Mouse (Mus musculus) cerebellum, adult 8-10 months (tissue): ENCODE measurements around the gene Gm14085.
A peak's percentile ranks its signal among the peaks of the same experiment; 100 is the strongest.

ENCODE experiments used
- DNase-seq: peaks from one replicate; pipeline ENCODE4 v3.0.0; 2022

Gm14085 gene

DNA sequence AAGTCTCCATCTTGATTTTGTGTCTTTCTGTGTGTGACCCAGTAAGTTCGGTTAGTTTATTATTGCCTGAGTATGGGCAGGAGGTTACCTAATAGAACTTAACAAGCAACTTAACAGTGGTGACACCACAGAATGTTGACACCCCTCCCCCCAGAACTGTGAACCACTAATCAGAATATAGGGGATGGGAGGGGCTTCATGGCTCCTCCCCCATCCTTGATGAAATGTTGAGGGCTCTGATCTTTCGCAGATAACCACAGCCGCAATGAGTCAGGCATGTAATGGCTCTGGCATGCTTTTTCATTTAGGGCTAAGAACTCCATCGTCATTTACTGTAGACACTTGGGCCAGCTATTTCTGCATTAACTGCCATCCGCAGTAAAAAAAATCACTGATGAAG lies 76.5 kb downstream of the Gm14085 start:
- DNase-seq, result no peak

DNA sequence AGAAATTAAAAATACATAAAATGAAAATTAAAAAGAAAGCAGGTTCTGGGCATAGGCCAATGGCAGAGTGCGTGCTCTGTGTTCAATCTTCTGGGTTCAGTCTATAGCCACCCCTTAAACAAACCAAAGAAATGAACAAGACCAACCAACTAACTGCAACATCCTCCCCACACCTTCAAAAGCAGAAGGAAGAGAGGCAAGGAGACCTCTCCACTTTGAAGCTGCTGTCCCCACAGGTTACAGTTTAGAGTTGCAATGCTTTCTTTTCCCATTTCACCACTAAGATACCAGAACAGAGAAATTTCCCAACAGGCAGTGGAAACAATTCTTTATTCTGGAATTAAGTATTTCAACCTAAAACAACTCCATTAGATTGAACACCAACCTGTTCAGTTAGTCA lies 77.5 kb downstream of the Gm14085 start:
- no peak for DNase-seq

DNA sequence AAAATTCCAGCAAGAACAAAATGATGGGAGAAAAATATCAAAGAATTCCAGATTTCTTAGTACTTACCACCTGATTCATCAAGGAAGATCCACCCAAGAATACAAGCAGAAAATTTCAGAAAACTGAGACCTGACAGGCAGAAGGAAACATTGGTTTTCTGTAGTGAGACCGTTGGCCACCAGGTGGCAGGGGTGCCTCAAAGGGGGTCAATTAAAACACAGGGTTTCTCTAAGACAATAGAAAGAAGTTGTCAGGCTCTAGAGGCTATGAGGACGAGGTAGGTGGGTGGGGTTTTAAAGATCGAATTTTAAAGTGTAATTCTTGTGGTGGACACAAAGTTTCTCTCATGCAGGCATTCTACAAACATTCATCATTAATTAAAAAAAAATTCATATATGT lies 84.7 kb downstream of the Gm14085 start:
- peak; percentile 45 for DNase-seq

DNA sequence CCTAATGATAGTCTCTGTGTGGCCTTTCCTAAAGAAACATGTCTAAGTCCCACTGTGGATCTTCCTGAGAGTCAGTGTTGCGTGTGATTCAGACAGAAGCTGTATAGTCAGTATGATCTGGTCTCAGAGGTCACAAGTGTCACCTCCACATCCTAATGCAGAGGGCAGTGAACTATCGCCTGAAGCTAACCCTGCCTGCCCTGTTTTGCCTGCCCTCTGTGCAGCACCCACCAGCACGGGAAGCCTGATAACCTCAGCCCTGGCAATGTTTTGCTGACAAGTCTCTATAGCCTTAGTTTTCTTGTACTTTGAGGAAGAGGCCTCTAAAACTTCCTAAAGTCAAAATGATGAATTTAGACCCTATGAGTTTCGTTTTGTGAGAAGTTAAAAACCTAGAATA lies 85.7 kb downstream of the Gm14085 start:
- DNase-seq, result no peak

DNA sequence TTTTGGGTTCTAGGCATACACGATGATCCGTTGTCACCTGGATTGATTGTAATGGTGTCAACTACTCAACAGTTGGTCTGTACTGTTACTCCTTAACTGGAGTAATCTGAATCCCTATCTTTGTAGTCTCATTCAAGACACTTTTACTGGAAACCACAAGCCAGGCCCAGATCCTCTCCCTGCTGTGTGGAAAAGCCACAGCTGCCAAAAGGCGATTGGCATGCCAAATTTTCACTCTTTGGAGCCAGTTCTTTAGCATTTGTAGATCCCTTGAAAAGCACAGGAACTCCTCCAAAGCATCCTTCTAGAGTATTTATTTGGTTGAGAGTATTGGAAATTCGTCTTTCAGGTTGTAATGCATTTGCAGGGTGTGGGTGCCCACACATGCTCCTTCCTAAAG lies 86.6 kb downstream of the Gm14085 start:
- no peak for DNase-seq

DNA sequence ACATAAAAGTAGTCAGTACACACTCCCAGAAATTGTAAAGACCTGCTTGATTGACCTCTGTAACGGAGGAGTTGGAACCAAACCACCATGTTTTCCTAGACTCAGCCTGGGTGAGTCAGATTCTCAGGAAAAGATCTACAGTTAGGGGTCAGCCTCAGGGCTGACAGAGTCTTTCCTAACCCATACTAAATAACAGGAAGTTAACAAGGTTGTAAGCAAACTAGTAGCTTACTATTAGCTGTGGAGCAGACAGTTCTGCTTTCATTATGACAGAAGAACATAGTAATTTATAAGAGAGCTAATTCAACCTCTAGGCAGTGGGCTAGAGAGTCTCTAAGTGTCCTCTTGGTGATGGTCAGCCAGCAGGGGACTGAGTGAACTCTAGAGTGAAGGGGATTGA lies 87.7 kb downstream of the Gm14085 start:
- DNase-seq, result no peak

DNA sequence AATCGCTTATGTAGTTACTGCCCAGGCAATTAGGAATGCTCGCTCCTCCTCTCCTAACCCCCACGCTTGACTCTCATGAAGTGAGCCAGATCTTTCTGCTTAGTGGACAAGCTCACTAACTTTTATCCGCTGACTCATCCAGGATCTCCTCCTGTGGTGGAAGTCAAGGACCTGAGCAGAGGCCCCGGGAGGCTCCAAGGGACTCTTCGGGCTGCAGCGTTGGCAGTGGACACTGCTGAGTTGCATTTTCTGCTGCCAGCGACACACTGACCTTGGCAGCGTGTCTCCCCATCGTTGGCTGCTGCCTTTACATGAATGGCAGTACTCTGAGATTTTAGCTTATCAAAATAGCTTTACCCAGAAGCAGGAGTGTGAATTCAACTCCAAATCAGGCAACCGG lies 90.7 kb downstream of the Gm14085 start:
- DNase-seq, result no peak

DNA sequence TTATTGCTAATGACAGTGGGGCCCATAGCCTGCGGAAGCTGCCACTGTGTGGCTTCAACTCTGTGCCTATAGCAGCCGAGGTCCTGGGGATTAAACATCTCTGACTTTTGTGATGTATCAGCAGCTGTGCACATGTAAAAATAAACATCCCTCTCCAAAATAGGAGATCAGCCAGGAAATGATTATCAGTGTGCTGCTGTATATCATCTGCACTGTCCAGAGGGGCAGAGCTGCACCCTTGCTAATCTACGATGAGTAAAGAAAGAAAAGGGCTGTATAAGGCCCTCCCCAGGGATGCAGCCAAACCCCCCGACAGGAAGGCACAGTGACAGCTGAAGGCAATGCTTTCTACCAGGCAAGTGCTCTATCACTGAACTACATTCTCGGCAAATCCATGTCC lies 91.6 kb downstream of the Gm14085 start:
- DNase-seq, result no peak

DNA sequence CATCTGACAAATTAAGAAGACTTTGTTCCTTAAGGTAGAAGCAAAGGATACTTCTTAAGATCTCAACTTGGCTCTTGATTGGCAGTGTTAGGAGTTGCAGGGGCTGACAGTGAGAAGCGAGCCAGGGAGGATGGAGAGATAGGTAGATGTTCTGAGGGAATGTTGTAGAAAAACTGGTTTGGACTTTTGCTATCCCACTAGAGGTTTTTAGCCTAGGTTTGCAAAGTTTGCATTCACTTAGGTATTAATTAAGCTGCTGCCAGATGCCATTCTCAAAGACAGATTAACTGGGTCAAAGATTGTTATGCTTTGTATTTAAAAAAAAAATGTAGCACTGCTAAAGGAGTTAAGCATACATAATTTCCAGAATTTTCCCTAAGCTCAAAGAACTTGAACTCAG lies 92.6 kb downstream of the Gm14085 start:
- DNase-seq, result no peak
